Mouse (Mus musculus) brain, embryonic 14.5 days (tissue): ENCODE measurements at regions not wholly inside any gene's neighbourhood (a gene's known extent, or its start where the extent isn't known, plus 50 kb on each side); places are given as distances from the start of the nearest gene placed in this dataset.

Experiments used
- DNase-seq: peaks from one replicate; pipeline ENCODE4 v3.0.0-alpha.2; 2011; ENCODE audit warnings: low read depth
- CTCF ChIP-seq: fragments of 200-500 bp; IDR thresholded peaks from 2 replicates; pipeline ENCODE4 v1.5.1; 2012; ENCODE audit warnings: inconsistent platforms, mild to moderate bottlenecking, moderate library complexity, borderline replicate concordance; ENCODE audit not compliant: insufficient read depth, insufficient read length; ENCODE audit errors: extremely low read depth
- POLR2A ChIP-seq: fragments of 200-500 bp; IDR thresholded peaks from 2 replicates; pipeline ENCODE4 v1.6.1; 2012; ENCODE audit warnings: mild to moderate bottlenecking, inconsistent platforms, borderline replicate concordance; ENCODE audit not compliant: poor library complexity, insufficient read depth, insufficient read length, severe bottlenecking; ENCODE audit errors: extremely low read depth

DNA sequence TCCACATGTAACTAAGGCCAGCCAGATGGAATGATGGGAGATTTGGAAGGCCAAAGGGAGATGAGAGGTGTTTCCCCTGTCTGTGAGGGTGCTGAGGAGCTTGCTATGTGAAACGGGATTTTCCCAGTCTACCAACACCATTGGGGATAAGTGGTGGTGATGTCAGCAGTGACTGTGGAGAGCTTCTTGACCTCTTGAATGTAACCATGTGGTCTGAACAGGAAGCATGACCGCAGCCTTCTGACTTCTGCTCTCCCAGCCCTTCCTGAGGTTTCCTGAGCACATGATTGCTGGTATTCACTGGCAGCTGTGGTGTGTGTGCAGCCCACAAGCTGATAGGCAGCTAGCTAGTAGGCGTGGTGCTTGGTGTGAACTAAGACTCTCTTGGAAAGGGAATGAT lies 58.8 kb upstream of the Nfe2l2 start:
- TF ChIP-seq POLR2A (no peak), CTCF (no peak)
- no peak for DNase-seq

DNA sequence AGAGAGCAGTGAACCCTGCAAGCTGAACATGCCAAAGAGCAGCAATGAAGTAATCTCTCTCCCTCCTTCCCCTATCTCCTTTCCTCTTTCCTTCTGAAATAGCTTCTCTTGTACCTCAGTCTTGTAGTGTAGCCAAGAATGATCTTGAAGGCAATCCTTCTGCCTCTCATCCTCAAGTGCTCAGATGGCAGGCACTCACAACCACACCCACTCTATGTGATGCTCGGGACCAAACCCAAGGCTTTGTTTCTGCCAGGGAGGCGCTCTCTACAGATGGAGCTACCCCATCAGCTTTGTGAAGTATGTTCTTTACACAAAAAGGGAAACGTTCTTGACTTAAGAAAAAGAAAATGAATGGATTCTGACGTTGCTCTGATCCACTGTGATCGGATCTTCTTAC lies 57.6 kb upstream of the Nfe2l2 start:
- no peak for DNase-seq
- TF ChIP-seq CTCF (no peak), POLR2A (no peak)

- DNase-seq: no peak
- TF ChIP-seq CTCF: no peak
Observed at GRCm38 (mm10) chr2:75761626-75762025, 57.2 kb upstream of the Nfe2l2 start.

DNA sequence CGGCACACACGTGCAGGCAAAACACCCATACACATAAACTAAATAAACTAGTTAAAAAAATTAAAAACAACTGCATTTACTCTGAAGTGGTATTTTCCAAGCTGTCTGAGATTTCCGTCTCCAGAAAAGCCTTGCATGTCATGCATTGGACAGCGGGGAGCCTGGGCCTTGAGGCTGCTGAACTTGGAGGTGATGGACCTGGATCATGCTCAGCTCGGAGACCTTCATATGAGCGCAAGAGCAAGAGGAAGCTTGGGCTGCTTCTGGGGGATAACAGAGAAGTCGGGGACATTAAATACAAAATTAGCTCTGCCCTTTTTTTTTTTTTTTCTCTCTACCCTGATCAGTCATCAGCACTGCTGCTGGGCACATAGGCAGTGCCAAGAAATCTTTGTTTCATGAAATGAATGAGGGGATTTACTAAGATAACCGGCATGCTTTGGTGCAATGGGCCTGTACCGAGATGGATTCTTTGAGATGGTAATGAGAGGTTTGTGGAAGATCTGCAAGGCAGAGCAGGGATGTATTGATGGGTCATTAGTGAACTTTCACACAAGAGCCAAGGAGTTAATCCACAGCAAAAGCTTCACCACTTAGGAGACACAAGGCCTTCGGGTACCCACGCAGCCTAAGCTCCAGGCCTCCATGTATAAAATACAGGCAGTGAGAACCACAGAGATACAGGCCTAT lies 54.9 kb upstream of the Nfe2l2 start:
- TF ChIP-seq CTCF: no peak
- TF ChIP-seq POLR2A: no peak
- DNase-seq: peak; percentile 78

GRCm38 (mm10) chr2:75758277-75758676 lies 53.8 kb upstream of the Nfe2l2 start:
- TF ChIP-seq CTCF: no peak
- no peak for TF ChIP-seq POLR2A
- no peak for DNase-seq

- no peak for DNase-seq
- TF ChIP-seq CTCF: no peak
Observed at GRCm38 (mm10) chr2:75756704-75757638, 52.5 kb upstream of the Nfe2l2 start.

GRCm38 (mm10) chr2:75754606-75755005 lies 50.2 kb upstream of the Nfe2l2 start:
- no peak for TF ChIP-seq POLR2A
- no peak for TF ChIP-seq CTCF
- DNase-seq: no peak
